Mouse (Mus musculus) bone marrow macrophage, adult 2 months (primary cell): ENCODE measurements around the gene Dnah6.

Source experiments
- CTCF ChIP-seq: IDR thresholded peaks from 2 replicates; pipeline ENCODE4 v1.5.1; 2012; ENCODE audit warnings: low read depth, mild to moderate bottlenecking, low read length, moderate library complexity
- POLR2A ChIP-seq: IDR thresholded peaks from 2 replicates; pipeline ENCODE4 v1.6.1; 2012; ENCODE audit warnings: mild to moderate bottlenecking, low read depth, low read length, borderline replicate concordance

- TF ChIP-seq POLR2A = no peak
- no peak for TF ChIP-seq CTCF
These were observed 10.4 kb downstream of the Dnah6 start for GRCm38 (mm10) chr6:73211036-73211435.
